Mouse (Mus musculus) testis, adult 2 months (tissue): ENCODE results near the gene Emc8.

ENCODE experiments used
- CTCF ChIP-seq: fragments of 200-500 bp; IDR thresholded peaks from 2 replicates; pipeline ENCODE4 v1.5.1; 2012; ENCODE audit warnings: low read depth, mild to moderate bottlenecking, inconsistent platforms, low read length, moderate library complexity; ENCODE audit not compliant: control insufficient read depth, insufficient read depth, insufficient replicate concordance
- POLR2A ChIP-seq: fragments of 200-500 bp; IDR thresholded peaks from 2 replicates; pipeline ENCODE4 v1.6.1; 2012; ENCODE audit warnings: low read depth, mild to moderate bottlenecking, inconsistent platforms, low read length, moderate library complexity; ENCODE audit not compliant: control insufficient read depth

- TF ChIP-seq POLR2A (no peak), CTCF (no peak)
These were observed 41.1 kb downstream of the Emc8 start for GRCm38 (mm10) chr8:120627298-120627697.
